Mouse (Mus musculus): ENCODE results near the gene Cdc34b.

- no peak for TF ChIP-seq CTCF (conservative IDR thresholded peaks at IDR 0.05 in 1 of 2, IDR thresholded peaks at IDR 0.05 in 1 of 2; ENCODE audit: low read depth in 2 of 2, low read length in 2 of 2)
- no peak for TF ChIP-seq POLR2A (IDR thresholded peaks at IDR 0.05; ENCODE audit: low read depth, low read length)
- TF ChIP-seq TCF12 (IDR thresholded peaks at IDR 0.05; ENCODE audit: low read depth, low read length) = no peak
- no peak for TF ChIP-seq RCOR1 (conservative IDR thresholded peaks at IDR 0.05; ENCODE audit: low read depth, low read length)
- TF ChIP-seq PAX5 (IDR thresholded peaks at IDR 0.05; ENCODE audit: low read length) = no peak
- TF ChIP-seq USF1 (IDR thresholded peaks at IDR 0.05; ENCODE audit: low read depth, low read length) = no peak
- no peak for TF ChIP-seq ZNF384 (IDR thresholded peaks at IDR 0.05; ENCODE audit: low read depth, low read length)
- TF ChIP-seq E2F4 (IDR thresholded peaks at IDR 0.05; ENCODE audit: insufficient replicate concordance, low read depth, low read length) = no peak
- TF ChIP-seq EP300 (IDR thresholded peaks at IDR 0.05; ENCODE audit: low read length) = no peak
- TF ChIP-seq HCFC1 (IDR thresholded peaks at IDR 0.05; ENCODE audit: low read depth, low read length) = no peak
- TF ChIP-seq ETS1 (conservative IDR thresholded peaks at IDR 0.05; ENCODE audit: low read depth, low read length) = no peak
- no peak for TF ChIP-seq SMC3 (IDR thresholded peaks at IDR 0.05; ENCODE audit: low read depth, low read length)
- TF ChIP-seq MAZ (IDR thresholded peaks at IDR 0.05; ENCODE audit: low read depth, low read length) = no peak
These were observed 23.3 kb upstream of the Cdc34b start for GRCm38 (mm10) chr11:94718113-94718909.

Data from CH12.LX (cell line).